Mouse (Mus musculus): Measurements from ENCODE around the gene Mrpl51. TPM values are rescaled to one million over a fixed set of nuclear protein-coding genes. Genes with fewer than 3 reads are reported as not detected.

The Mrpl51 gene
- 178 and 192 TPM in 2 replicates for polyA plus RNA-seq (2014; fragmentation: Nextera tagmentation; extraction: Ambion mirVana)

GRCm38 (mm10) chr6:125191332-125192015 is at the start of gene Mrpl51, which contains the start of gene Ncapd2:
Gene Mrpl51, plus strand, starts transcription at chr6:125191801.
Gene Ncapd2, minus strand, starts transcription at chr6:125191701.
- Histone ChIP-seq H3K4me3 (ENCODE audit: low read depth, low read length) (peak within 1 kb of the TSS; percentile 60), H3K9ac (ENCODE audit: low read length) (peak within 1 kb of the TSS; percentile 76), H3K27me3 (ENCODE audit: control insufficient read depth, insufficient read depth, low read length) (no peaks in the 10 kb centered on the region), H3K4me1 (ENCODE audit: control insufficient read depth, insufficient read depth, low read length) (peaks cover 2% of the 10 kb centered on the region; the same call in 1 of the 2 replicates), H3K9me3 (ENCODE audit: control insufficient read depth, low read length) (no peaks in the 10 kb centered on the region), H3K4me2 (ENCODE audit: low read depth) (peak within 1 kb of the TSS; percentile 85), H3K36me3 (ENCODE audit: control insufficient read depth, insufficient read depth, low read length) (peaks cover 8% of the 10 kb centered on the region; the same call in 1 of the 2 replicates), H3K27ac (ENCODE audit: low read depth, low read length) (peak within 1 kb of the TSS; percentile 94)
- WGBS, result under 1% methylated on average over 54 of the region's 54 CpGs
- ATAC-seq (ENCODE audit: insufficient read depth, low FRiP score, low TSS enrichment) (peak; percentile 97), DNase-seq (ENCODE audit: low spot score) (peak; percentile 100)

- Histone ChIP-seq H3K4me2 (ENCODE audit: low read depth) (no peak overlapping the region), H3K9me3 (ENCODE audit: control insufficient read depth, low read length) (no peaks in the 10 kb centered on the region), H3K36me3 (ENCODE audit: control insufficient read depth, insufficient read depth, low read length) (peaks cover 31% of the 10 kb centered on the region), H3K4me3 (ENCODE audit: low read depth, low read length) (no peak overlapping the region), H3K9ac (ENCODE audit: low read length) (no peak overlapping the region), H3K4me1 (ENCODE audit: control insufficient read depth, insufficient read depth, low read length) (peaks cover 25% of the 10 kb centered on the region), H3K27me3 (ENCODE audit: control insufficient read depth, insufficient read depth, low read length) (no peaks in the 10 kb centered on the region), H3K27ac (ENCODE audit: low read depth, low read length) (no peak overlapping the region)
- ATAC-seq (ENCODE audit: insufficient read depth, low FRiP score, low TSS enrichment), result no peak
- DNase-seq (ENCODE audit: low spot score), result no peak
- WGBS, result 91% methylated on average over 8 of the region's 8 CpGs
Measured at GRCm38 (mm10) chr6:125142436-125142835, 49.2 kb upstream of the Mrpl51 start.

- no peak overlapping the region for H3K27ac ChIP-seq (ENCODE audit: low read depth, low read length)
- H3K9ac ChIP-seq (ENCODE audit: low read length), result no peak overlapping the region
- peaks cover 28% of the 10 kb centered on the region for H3K36me3 ChIP-seq (ENCODE audit: control insufficient read depth, insufficient read depth, low read length)
- H3K9me3 ChIP-seq (ENCODE audit: control insufficient read depth, low read length), result no peaks in the 10 kb centered on the region
- H3K4me2 ChIP-seq (ENCODE audit: low read depth), result no peak overlapping the region
- DNase-seq (ENCODE audit: low spot score), result no peak
- 87% methylated on average over 3 of the region's 3 CpGs for whole genome bisulfite sequencing
- peaks cover 27% of the 10 kb centered on the region for H3K4me1 ChIP-seq (ENCODE audit: control insufficient read depth, insufficient read depth, low read length)
- H3K4me3 ChIP-seq (ENCODE audit: low read depth, low read length), result no peak overlapping the region
- H3K27me3 ChIP-seq (ENCODE audit: control insufficient read depth, insufficient read depth, low read length), result no peaks in the 10 kb centered on the region
- ATAC-seq (ENCODE audit: insufficient read depth, low FRiP score, low TSS enrichment), result no peak
Measured at GRCm38 (mm10) chr6:125143128-125143527, 48.5 kb upstream of the Mrpl51 start.

- H3K27me3 ChIP-seq (ENCODE audit: control insufficient read depth, insufficient read depth, low read length), result no peaks in the 10 kb centered on the region
- H3K4me3 ChIP-seq (ENCODE audit: low read depth, low read length), result no peak overlapping the region
- DNase-seq (ENCODE audit: low spot score) (no peak), ATAC-seq (ENCODE audit: insufficient read depth, low FRiP score, low TSS enrichment) (no peak)
- peaks cover 30% of the 10 kb centered on the region for H3K36me3 ChIP-seq (ENCODE audit: control insufficient read depth, insufficient read depth, low read length)
- 85% methylated on average over 9 of the region's 9 CpGs for WGBS
- H3K27ac ChIP-seq (ENCODE audit: low read depth, low read length), result no peak overlapping the region
- H3K4me1 ChIP-seq (ENCODE audit: control insufficient read depth, insufficient read depth, low read length), result peaks cover 33% of the 10 kb centered on the region
- H3K9ac ChIP-seq (ENCODE audit: low read length), result no peak overlapping the region
- no peaks in the 10 kb centered on the region for H3K9me3 ChIP-seq (ENCODE audit: control insufficient read depth, low read length)
- H3K4me2 ChIP-seq (ENCODE audit: low read depth), result no peak overlapping the region
Measured at GRCm38 (mm10) chr6:125143904-125144303, 47.7 kb upstream of the Mrpl51 start.

GRCm38 (mm10) chr6:125145001-125145400 is 46.6 kb upstream of the Mrpl51 start, which contains the start of gene Iffo1:
Gene Iffo1, plus strand, starts transcription at chr6:125145241.
- H3K27ac ChIP-seq (ENCODE audit: low read depth, low read length), result peak within 1 kb of the TSS; percentile 96
- peak within 1 kb of the TSS; percentile 86 for H3K4me2 ChIP-seq (ENCODE audit: low read depth)
- peaks cover 22% of the 10 kb centered on the region for H3K36me3 ChIP-seq (ENCODE audit: control insufficient read depth, insufficient read depth, low read length)
- DNase-seq (ENCODE audit: low spot score), result peak; percentile 91
- H3K4me1 ChIP-seq (ENCODE audit: control insufficient read depth, insufficient read depth, low read length), result peaks cover 35% of the 10 kb centered on the region
- H3K27me3 ChIP-seq (ENCODE audit: control insufficient read depth, insufficient read depth, low read length), result no peaks in the 10 kb centered on the region
- peak within 1 kb of the TSS; percentile 91 for H3K9ac ChIP-seq (ENCODE audit: low read length)
- WGBS, result under 1% methylated on average over 16 of the region's 16 CpGs
- H3K4me3 ChIP-seq (ENCODE audit: low read depth, low read length), result peak within 1 kb of the TSS; percentile 86
- no peaks in the 10 kb centered on the region for H3K9me3 ChIP-seq (ENCODE audit: control insufficient read depth, low read length)
- peak; percentile 96 for ATAC-seq (ENCODE audit: insufficient read depth, low FRiP score, low TSS enrichment)

GRCm38 (mm10) chr6:125145479-125145951 is 46.1 kb upstream of the Mrpl51 start:
- H3K36me3 ChIP-seq (ENCODE audit: control insufficient read depth, insufficient read depth, low read length), result peaks cover 19% of the 10 kb centered on the region
- H3K27ac ChIP-seq (ENCODE audit: low read depth, low read length), result peak overlapping the region; percentile 96
- 3% methylated on average over 35 of the region's 35 CpGs for WGBS
- DNase-seq (ENCODE audit: low spot score) (no peak), ATAC-seq (ENCODE audit: insufficient read depth, low FRiP score, low TSS enrichment) (peak; percentile 73)
- peak overlapping the region; percentile 91 for H3K9ac ChIP-seq (ENCODE audit: low read length)
- peak overlapping the region; percentile 86 for H3K4me3 ChIP-seq (ENCODE audit: low read depth, low read length)
- H3K27me3 ChIP-seq (ENCODE audit: control insufficient read depth, insufficient read depth, low read length), result no peaks in the 10 kb centered on the region
- peak overlapping the region; percentile 86 for H3K4me2 ChIP-seq (ENCODE audit: low read depth)
- H3K4me1 ChIP-seq (ENCODE audit: control insufficient read depth, insufficient read depth, low read length), result peaks cover 35% of the 10 kb centered on the region
- no peaks in the 10 kb centered on the region for H3K9me3 ChIP-seq (ENCODE audit: control insufficient read depth, low read length)

- no peak overlapping the region for H3K27ac ChIP-seq (ENCODE audit: low read depth, low read length)
- H3K9ac ChIP-seq (ENCODE audit: low read length), result peak overlapping the region; percentile 91
- DNase-seq (ENCODE audit: low spot score), result no peak
- peaks cover 14% of the 10 kb centered on the region for H3K36me3 ChIP-seq (ENCODE audit: control insufficient read depth, insufficient read depth, low read length)
- H3K9me3 ChIP-seq (ENCODE audit: control insufficient read depth, low read length), result no peaks in the 10 kb centered on the region
- H3K27me3 ChIP-seq (ENCODE audit: control insufficient read depth, insufficient read depth, low read length), result no peaks in the 10 kb centered on the region
- H3K4me1 ChIP-seq (ENCODE audit: control insufficient read depth, insufficient read depth, low read length), result peaks cover 35% of the 10 kb centered on the region
- ATAC-seq (ENCODE audit: insufficient read depth, low FRiP score, low TSS enrichment), result no peak
- peak overlapping the region; percentile 86 for H3K4me3 ChIP-seq (ENCODE audit: low read depth, low read length)
- peak overlapping the region; percentile 86 for H3K4me2 ChIP-seq (ENCODE audit: low read depth)
- 59% methylated on average over 7 of the region's 7 CpGs for WGBS
Measured at GRCm38 (mm10) chr6:125146148-125146547, 45.5 kb upstream of the Mrpl51 start.

GRCm38 (mm10) chr6:125146797-125147196 is 44.8 kb upstream of the Mrpl51 start:
- WGBS, result 83% methylated on average over 4 of the region's 4 CpGs
- Histone ChIP-seq H3K4me2 (ENCODE audit: low read depth) (peak overlapping the region; percentile 86), H3K36me3 (ENCODE audit: control insufficient read depth, insufficient read depth, low read length) (peaks cover 12% of the 10 kb centered on the region), H3K27me3 (ENCODE audit: control insufficient read depth, insufficient read depth, low read length) (no peaks in the 10 kb centered on the region), H3K9me3 (ENCODE audit: control insufficient read depth, low read length) (no peaks in the 10 kb centered on the region), H3K27ac (ENCODE audit: low read depth, low read length) (no peak overlapping the region), H3K9ac (ENCODE audit: low read length) (peak overlapping the region; percentile 39), H3K4me3 (ENCODE audit: low read depth, low read length) (peak overlapping the region; percentile 86), H3K4me1 (ENCODE audit: control insufficient read depth, insufficient read depth, low read length) (peaks cover 35% of the 10 kb centered on the region)
- no peak for DNase-seq (ENCODE audit: low spot score)
- ATAC-seq (ENCODE audit: insufficient read depth, low FRiP score, low TSS enrichment), result no peak
